Mouse (Mus musculus): ENCODE data around the gene Rsrc2. TPM values are rescaled to one million over a fixed set of nuclear protein-coding genes. Genes with fewer than 3 reads are reported as not detected.
A peak's percentile ranks its signal among the peaks of the same experiment; 100 is the strongest.
"Not testable (repeated sequence)": the region's sequence is repeated elsewhere in the genome, so short reads cannot be mapped to it uniquely, and the experiment has no call there.

Gene Rsrc2
- 10 to 100 TPM; 45.9 to 47.3 TPM for total RNA-seq (2021)

- intact Hi-C loops (cut with DNase I) = loop anchor here (2.0 kb wide), 1 partner anchor 157 kb away; the partner anchor contains the start of gene Denr
These were observed at the start of gene Rsrc2, which contains the start of gene Kntc1 for GRCm38 (mm10) chr5:123749065-123750064. Gene Rsrc2 (minus strand): TSS chr5:123749414. Gene Kntc1 (plus strand): TSS chr5:123749716.

GRCm38 (mm10) chr5:123793081-123793480, 43.9 kb upstream of the Rsrc2 start:
- intact Hi-C loops (cut with DNase I) = no loop called here
- DNase-seq (ENCODE audit: low spot score) = no peak

More at GRCm38 (mm10) chr5:123749065-123750064, at the start of gene Rsrc2, which contains the start of gene Kntc1:
- DNase-seq (ENCODE audit: low spot score) = peak; percentile 99

- intact Hi-C loops (cut with DNase I) = no loop called here
- DNase-seq (ENCODE audit: low spot score) = no peak
These were observed 39.8 kb upstream of the Rsrc2 start for GRCm38 (mm10) chr5:123788976-123789375.

GRCm38 (mm10) chr5:123781864-123782263, 32.6 kb upstream of the Rsrc2 start:
- no peak for DNase-seq (ENCODE audit: low spot score)
- intact Hi-C loops (cut with DNase I) = no loop called here

- intact Hi-C loops (cut with DNase I) = no loop called here
- no peak for DNase-seq (ENCODE audit: low spot score)
These were observed 31.5 kb upstream of the Rsrc2 start for GRCm38 (mm10) chr5:123780716-123781115.

GRCm38 (mm10) chr5:123773441-123773840, 24.2 kb upstream of the Rsrc2 start:
- no peak for DNase-seq (ENCODE audit: low spot score)
- intact Hi-C loops (cut with DNase I) = no loop called here

- DNase-seq (ENCODE audit: low spot score); intact Hi-C loops (cut with DNase I): not testable (repeated sequence)
These were observed 17.2 kb upstream of the Rsrc2 start for GRCm38 (mm10) chr5:123766455-123766854.

GRCm38 (mm10) chr5:123765506-123765905, 16.3 kb upstream of the Rsrc2 start:
- intact Hi-C loops (cut with DNase I) = no loop called here
- no peak for DNase-seq (ENCODE audit: low spot score)

GRCm38 (mm10) chr5:123748339-123749064, 712 bp downstream of the Rsrc2 start:
- intact Hi-C loops (cut with DNase I) = no loop called here
- DNase-seq (ENCODE audit: low spot score) = no peak

GRCm38 (mm10) chr5:123747604-123748003, 1.6 kb downstream of the Rsrc2 start:
- intact Hi-C loops (cut with DNase I) = no loop called here
- DNase-seq (ENCODE audit: low spot score) = no peak

GRCm38 (mm10) chr5:123746253-123746652, 3.0 kb downstream of the Rsrc2 start:
- intact Hi-C loops (cut with DNase I) = no loop called here
- DNase-seq (ENCODE audit: low spot score) = no peak

GRCm38 (mm10) chr5:123744358-123744757, 4.9 kb downstream of the Rsrc2 start:
- intact Hi-C loops (cut with DNase I) = no loop called here
- no peak for DNase-seq (ENCODE audit: low spot score)

- intact Hi-C loops (cut with DNase I) = no loop called here
- no peak for DNase-seq (ENCODE audit: low spot score)
These were observed 18.2 kb downstream of the Rsrc2 start for GRCm38 (mm10) chr5:123730981-123731380.

GRCm38 (mm10) chr5:123723816-123724215, 25.4 kb downstream of the Rsrc2 start:
- DNase-seq (ENCODE audit: low spot score); intact Hi-C loops (cut with DNase I): not testable (repeated sequence)

GRCm38 (mm10) chr5:123720328-123721311, 28.6 kb downstream of the Rsrc2 start, which contains the start of gene Zcchc8:
Gene Zcchc8 (minus strand): TSS chr5:123721100.
- intact Hi-C loops (cut with DNase I) = no loop called here
- DNase-seq (ENCODE audit: low spot score) = peak; percentile 91

GRCm38 (mm10) chr5:123714622-123715021, 34.6 kb downstream of the Rsrc2 start:
- intact Hi-C loops (cut with DNase I) = no loop called here
- DNase-seq (ENCODE audit: low spot score) = no peak

- intact Hi-C loops (cut with DNase I) = no loop called here
- no peak for DNase-seq (ENCODE audit: low spot score)
These were observed 35.4 kb downstream of the Rsrc2 start for GRCm38 (mm10) chr5:123713782-123714181.

GRCm38 (mm10) chr5:123709571-123709970, 39.6 kb downstream of the Rsrc2 start:
- intact Hi-C loops (cut with DNase I) = no loop called here
- DNase-seq (ENCODE audit: low spot score) = no peak

- DNase-seq (ENCODE audit: low spot score) = no peak
These were observed 40.6 kb downstream of the Rsrc2 start for GRCm38 (mm10) chr5:123708598-123708997.

More at GRCm38 (mm10) chr5:123708598-123708997, 40.6 kb downstream of the Rsrc2 start:
- intact Hi-C loops (cut with DNase I) = no loop called here

All from heart, postnatal 25 days (tissue).